Mouse (Mus musculus) bone marrow, adult 2 months (tissue): ENCODE measurements around the gene Fndc4.

Experiments
- CTCF ChIP-seq: fragments of 200-500 bp; IDR thresholded peaks from 2 replicates; pipeline ENCODE4 v1.5.1; 2011; ENCODE audit warnings: low read length, control low read depth; ENCODE audit not compliant: control insufficient read depth, insufficient read depth
- POLR2A ChIP-seq: fragments of 200-500 bp; IDR thresholded peaks from 2 replicates; pipeline ENCODE4 v1.6.1; 2011; ENCODE audit warnings: low read depth, mild to moderate bottlenecking, control low read depth, low read length, borderline replicate concordance; ENCODE audit not compliant: control insufficient read depth

GRCm38 (mm10) chr5:31295606-31296141, at the start of gene Fndc4:
- TF ChIP-seq CTCF (no peak), POLR2A (no peak)
